Mouse (Mus musculus): ENCODE data around the gene Usp35. TPM values are rescaled to one million over a fixed set of nuclear protein-coding genes. Genes with fewer than 3 reads are reported as not detected.

The Usp35 gene
- polyA plus RNA-seq, 1 experiment from 2014 or later, result 0.14 TPM

DNA sequence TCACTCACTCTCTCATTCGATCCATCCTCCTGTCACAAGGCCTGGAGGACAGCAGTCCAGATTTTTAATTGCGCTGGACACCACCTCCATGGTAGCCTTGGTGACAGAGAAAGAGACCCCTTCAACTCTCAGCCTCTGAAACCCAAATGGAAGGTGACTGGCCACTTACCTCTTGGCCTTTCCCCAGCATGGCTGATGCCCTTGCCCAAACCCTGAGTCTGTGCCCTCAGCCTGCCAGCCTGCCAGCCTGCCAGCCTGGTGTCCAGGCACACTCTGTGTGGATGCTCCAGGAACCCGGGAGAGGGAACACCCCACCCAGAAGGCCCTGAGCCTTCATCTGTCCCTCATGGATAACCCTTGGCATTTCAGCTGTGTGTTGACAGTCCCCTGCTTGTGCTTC is 2.1 kb downstream of the Usp35 start:
- no peak overlapping the region for H3K9ac ChIP-seq (ENCODE audit: low read depth, low read length)
- no peak overlapping the region for H3K27ac ChIP-seq (ENCODE audit: low read length)
- H3K4me2 ChIP-seq (ENCODE audit: low read depth, low read length), result no peak overlapping the region
- no peaks in the 10 kb centered on the region for H3K36me3 ChIP-seq (ENCODE audit: control insufficient read depth, insufficient read depth)
- H3K27me3 ChIP-seq (ENCODE audit: control insufficient read depth, insufficient read depth, low read depth, low read length), result peaks cover 22% of the 10 kb centered on the region
- H3K4me1 ChIP-seq (ENCODE audit: control insufficient read depth, low read depth, low read length), result peaks cover 13% of the 10 kb centered on the region
- H3K9me3 ChIP-seq (replicated peaks; ENCODE audit: control insufficient read depth, low read length), result no peaks in the 10 kb centered on the region
- H3K4me3 ChIP-seq (ENCODE audit: low read depth, low read length), result no peak overlapping the region
- whole genome bisulfite sequencing (ENCODE audit: insufficient replicate concordance), result 69% methylated on average over 3 of the region's 3 CpGs
- ATAC-seq (ENCODE audit: low read depth), result no peak

DNA sequence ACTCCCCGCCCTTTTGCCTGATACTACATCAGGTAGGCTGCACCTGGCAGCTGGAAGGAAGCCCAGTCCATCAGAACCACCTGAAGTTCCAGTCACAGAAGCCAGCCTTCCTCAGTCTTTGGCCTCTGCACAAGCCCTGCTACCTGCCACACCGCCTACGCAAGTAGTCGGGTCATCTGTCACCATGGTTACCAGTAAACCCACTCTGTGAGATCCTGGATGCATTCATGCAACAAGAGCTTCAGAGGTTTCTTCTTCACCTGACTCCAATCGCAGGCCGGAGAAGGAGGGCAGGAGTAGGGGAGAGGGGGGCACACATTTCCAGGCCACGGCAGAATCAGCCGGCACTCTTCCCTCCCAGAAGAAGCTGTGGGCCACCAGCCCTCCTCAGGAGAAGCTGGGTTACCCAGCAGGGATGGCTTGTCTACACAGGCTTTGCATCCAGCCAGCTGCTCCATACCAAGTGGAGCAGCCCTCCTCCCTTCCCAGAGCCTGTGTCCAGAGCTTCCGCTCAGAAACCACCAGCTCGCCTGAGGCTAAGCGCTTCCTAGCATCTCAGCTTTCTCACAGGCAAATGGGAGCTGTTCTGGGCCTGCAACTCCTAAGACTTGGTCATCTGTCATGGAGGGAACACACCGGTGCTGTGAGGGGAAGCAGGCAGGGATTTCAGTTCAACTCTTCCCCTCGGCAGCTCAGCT is 2.8 kb downstream of the Usp35 start:
- Histone ChIP-seq H3K4me1 (ENCODE audit: control insufficient read depth, low read depth, low read length) (peaks cover 13% of the 10 kb centered on the region), H3K27me3 (ENCODE audit: control insufficient read depth, insufficient read depth, low read depth, low read length) (peaks cover 28% of the 10 kb centered on the region), H3K9me3 (replicated peaks; ENCODE audit: control insufficient read depth, low read length) (no peaks in the 10 kb centered on the region), H3K27ac (ENCODE audit: low read length) (no peak overlapping the region), H3K4me2 (ENCODE audit: low read depth, low read length) (no peak overlapping the region), H3K36me3 (ENCODE audit: control insufficient read depth, insufficient read depth) (no peaks in the 10 kb centered on the region), H3K9ac (ENCODE audit: low read depth, low read length) (no peak overlapping the region), H3K4me3 (ENCODE audit: low read depth, low read length) (no peak overlapping the region)
- WGBS (ENCODE audit: insufficient replicate concordance), result 66% methylated on average over 13 of the region's 13 CpGs
- no peak for ATAC-seq (ENCODE audit: low read depth)

DNA sequence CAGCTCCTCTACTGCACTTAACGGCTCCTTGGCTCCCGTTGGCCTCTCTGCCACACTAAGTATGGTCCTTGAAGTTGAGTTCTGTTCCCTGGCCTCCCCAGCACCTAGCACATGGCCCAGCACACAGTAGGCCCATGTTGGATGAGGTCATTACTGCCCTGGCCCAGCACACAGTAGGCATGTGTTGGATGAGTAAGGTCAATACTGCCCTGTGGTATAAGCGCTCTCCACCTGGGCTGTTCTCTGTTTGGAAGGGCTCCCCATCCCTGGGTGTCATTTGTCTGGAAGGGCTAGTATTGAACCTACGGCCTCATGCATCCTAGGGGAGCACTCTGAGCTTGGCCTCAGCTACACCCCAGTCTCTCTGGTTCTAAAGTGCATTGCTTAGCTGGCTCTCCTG is 4.4 kb downstream of the Usp35 start:
- peaks cover 28% of the 10 kb centered on the region for H3K27me3 ChIP-seq (ENCODE audit: control insufficient read depth, insufficient read depth, low read depth, low read length)
- H3K4me3 ChIP-seq (ENCODE audit: low read depth, low read length), result no peak overlapping the region
- 78% methylated on average over 4 of the region's 4 CpGs for WGBS (ENCODE audit: insufficient replicate concordance)

DNA sequence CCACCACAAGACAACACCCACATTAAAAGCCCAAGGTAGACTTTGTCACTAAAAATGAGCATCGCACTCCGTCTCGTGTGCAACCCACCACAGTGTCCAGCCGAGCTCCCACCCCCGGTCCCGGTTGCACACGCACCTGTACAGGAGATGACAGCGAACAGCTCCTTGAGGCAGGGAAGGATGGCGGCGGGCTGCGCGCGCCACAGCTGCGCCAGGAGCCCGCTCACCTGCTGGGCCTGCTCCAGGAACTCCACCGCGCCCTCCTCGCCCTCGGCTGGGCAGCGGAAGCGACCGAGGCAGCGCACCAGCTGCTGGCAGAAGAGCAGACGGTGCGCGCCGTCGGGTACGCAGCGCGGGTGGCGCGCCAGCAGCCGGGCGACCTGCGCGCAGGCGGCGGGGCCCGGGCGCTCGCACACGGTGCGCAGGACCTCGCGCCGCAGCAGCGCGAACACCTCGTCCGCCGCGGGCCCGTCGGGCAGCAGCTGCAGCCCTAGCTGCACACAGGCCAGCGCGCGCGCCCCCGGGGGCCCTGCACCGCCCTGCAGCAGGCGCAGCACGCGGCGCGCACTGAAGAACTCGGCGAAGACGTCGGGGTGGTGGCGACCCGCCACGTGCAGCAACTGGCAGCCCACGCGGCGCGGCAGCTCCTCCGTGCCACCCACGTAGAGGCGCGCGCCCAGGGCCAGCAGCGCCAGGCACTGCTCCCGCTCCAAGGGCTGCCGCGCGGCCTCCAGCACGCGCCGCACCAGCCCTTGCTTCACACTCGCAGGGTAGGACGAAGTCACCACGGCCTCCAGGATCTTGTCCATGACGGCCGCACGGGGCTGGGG is 6.4 kb downstream of the Usp35 start:
- no peak overlapping the region for H3K9ac ChIP-seq (ENCODE audit: low read depth, low read length)
- no peaks in the 10 kb centered on the region for H3K36me3 ChIP-seq (ENCODE audit: control insufficient read depth, insufficient read depth)
- no peaks in the 10 kb centered on the region for H3K4me1 ChIP-seq (ENCODE audit: control insufficient read depth, low read depth, low read length)
- WGBS (ENCODE audit: insufficient replicate concordance), result 14% methylated on average over 84 of the region's 96 CpGs
- no peak overlapping the region for H3K27ac ChIP-seq (ENCODE audit: low read length)
- no peaks in the 10 kb centered on the region for H3K9me3 ChIP-seq (replicated peaks; ENCODE audit: control insufficient read depth, low read length)
- no peak overlapping the region for H3K4me3 ChIP-seq (ENCODE audit: low read depth, low read length)
- no peak for ATAC-seq (ENCODE audit: low read depth)
- H3K4me2 ChIP-seq (ENCODE audit: low read depth, low read length), result no peak overlapping the region
- peaks cover 28% of the 10 kb centered on the region for H3K27me3 ChIP-seq (ENCODE audit: control insufficient read depth, insufficient read depth, low read depth, low read length)

More for the DNA sequence above, 4.4 kb downstream of the Usp35 start:
- peaks cover 6% of the 10 kb centered on the region for H3K4me1 ChIP-seq (ENCODE audit: control insufficient read depth, low read depth, low read length)
- ATAC-seq (ENCODE audit: low read depth), result no peak
- no peak overlapping the region for H3K9ac ChIP-seq (ENCODE audit: low read depth, low read length)
- H3K4me2 ChIP-seq (ENCODE audit: low read depth, low read length), result no peak overlapping the region
- H3K36me3 ChIP-seq (ENCODE audit: control insufficient read depth, insufficient read depth), result no peaks in the 10 kb centered on the region
- no peak overlapping the region for H3K27ac ChIP-seq (ENCODE audit: low read length)
- no peaks in the 10 kb centered on the region for H3K9me3 ChIP-seq (replicated peaks; ENCODE audit: control insufficient read depth, low read length)

DNA sequence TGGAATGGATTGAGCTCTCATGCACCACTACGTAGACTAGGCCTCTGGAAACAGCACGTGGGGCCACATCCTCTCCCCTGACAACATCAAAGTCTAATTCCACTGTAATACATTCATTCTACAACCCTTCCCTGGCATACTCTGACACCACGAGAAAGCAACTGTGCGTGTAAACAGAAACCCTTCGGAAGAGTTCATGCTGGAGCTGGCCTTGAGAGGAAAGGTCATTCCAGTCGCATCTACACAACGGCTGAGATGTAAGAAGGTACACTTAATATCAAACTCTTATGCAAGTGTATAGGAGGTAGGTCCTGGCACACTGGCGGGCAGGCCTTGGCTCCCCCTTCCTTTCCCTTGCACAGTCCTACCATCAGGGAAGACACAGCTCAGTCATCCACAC is 7.5 kb downstream of the Usp35 start:
- no peaks in the 10 kb centered on the region for H3K4me1 ChIP-seq (ENCODE audit: control insufficient read depth, low read depth, low read length)
- H3K36me3 ChIP-seq (ENCODE audit: control insufficient read depth, insufficient read depth), result no peaks in the 10 kb centered on the region
- H3K27ac ChIP-seq (ENCODE audit: low read length), result no peak overlapping the region
- WGBS (ENCODE audit: insufficient replicate concordance), result 74% methylated on average over 8 of the region's 8 CpGs
- peaks cover 28% of the 10 kb centered on the region for H3K27me3 ChIP-seq (ENCODE audit: control insufficient read depth, insufficient read depth, low read depth, low read length)
- no peak overlapping the region for H3K4me3 ChIP-seq (ENCODE audit: low read depth, low read length)
- no peak overlapping the region for H3K9ac ChIP-seq (ENCODE audit: low read depth, low read length)
- H3K9me3 ChIP-seq (replicated peaks; ENCODE audit: control insufficient read depth, low read length), result no peaks in the 10 kb centered on the region
- no peak for ATAC-seq (ENCODE audit: low read depth)
- H3K4me2 ChIP-seq (ENCODE audit: low read depth, low read length), result no peak overlapping the region

DNA sequence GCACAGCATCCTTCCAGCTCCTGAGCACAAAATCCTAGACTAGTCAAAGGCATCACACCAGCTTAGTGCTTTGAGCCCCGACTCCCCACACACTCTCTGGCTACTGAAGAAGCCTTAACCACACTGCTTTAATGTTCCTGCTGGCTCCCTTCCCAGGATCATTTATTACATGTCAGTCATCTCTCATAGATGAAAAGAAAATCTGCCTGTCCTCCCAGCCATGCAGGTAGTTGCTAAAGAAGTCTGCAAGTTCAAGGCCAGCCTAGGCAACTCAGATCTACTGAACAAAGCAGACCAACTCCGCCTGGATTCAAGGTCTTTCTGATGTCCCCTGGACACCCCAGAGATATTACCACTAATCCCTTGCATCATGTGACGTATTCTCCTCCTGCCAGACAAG is 14.1 kb downstream of the Usp35 start:
- Histone ChIP-seq H3K36me3 (ENCODE audit: control insufficient read depth, insufficient read depth) (no peaks in the 10 kb centered on the region), H3K27ac (ENCODE audit: low read length) (no peak overlapping the region), H3K4me2 (ENCODE audit: low read depth, low read length) (no peak overlapping the region), H3K9me3 (replicated peaks; ENCODE audit: control insufficient read depth, low read length) (no peaks in the 10 kb centered on the region), H3K27me3 (ENCODE audit: control insufficient read depth, insufficient read depth, low read depth, low read length) (no peaks in the 10 kb centered on the region), H3K4me3 (ENCODE audit: low read depth, low read length) (no peak overlapping the region), H3K9ac (ENCODE audit: low read depth, low read length) (no peak overlapping the region), H3K4me1 (ENCODE audit: control insufficient read depth, low read depth, low read length) (no peaks in the 10 kb centered on the region)
- ATAC-seq (ENCODE audit: low read depth), result no peak
- WGBS (ENCODE audit: insufficient replicate concordance), result 60% methylated on average over 3 of the region's 3 CpGs

DNA sequence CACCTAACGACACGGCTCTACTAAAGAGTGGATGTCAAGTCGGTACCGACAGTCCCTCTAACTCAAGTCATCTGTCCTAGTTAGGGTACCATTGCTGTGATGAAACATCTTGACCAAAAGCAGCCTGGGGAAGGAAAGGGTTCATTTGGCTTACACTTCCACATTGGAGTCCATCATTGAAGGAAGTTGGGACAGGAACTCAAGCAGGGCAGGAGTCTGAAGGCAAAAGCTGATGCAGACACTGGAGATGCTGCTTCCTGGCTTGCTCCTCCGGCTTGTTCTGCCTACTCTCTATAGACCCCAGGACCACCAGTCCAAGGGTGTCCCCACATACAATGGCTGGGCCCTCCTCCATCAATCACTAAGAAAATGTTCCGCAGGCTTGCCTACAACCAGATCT is 16.2 kb downstream of the Usp35 start:
- ATAC-seq (ENCODE audit: low read depth), result no peak
- Histone ChIP-seq H3K27ac (ENCODE audit: low read length) (no peak overlapping the region), H3K9me3 (replicated peaks; ENCODE audit: control insufficient read depth, low read length) (no peaks in the 10 kb centered on the region), H3K4me2 (ENCODE audit: low read depth, low read length) (no peak overlapping the region), H3K36me3 (ENCODE audit: control insufficient read depth, insufficient read depth) (no peaks in the 10 kb centered on the region), H3K4me3 (ENCODE audit: low read depth, low read length) (no peak overlapping the region), H3K9ac (ENCODE audit: low read depth, low read length) (no peak overlapping the region), H3K4me1 (ENCODE audit: control insufficient read depth, low read depth, low read length) (no peaks in the 10 kb centered on the region), H3K27me3 (ENCODE audit: control insufficient read depth, insufficient read depth, low read depth, low read length) (no peaks in the 10 kb centered on the region)
- 65% methylated on average over 6 of the region's 6 CpGs for WGBS (ENCODE audit: insufficient replicate concordance)

DNA sequence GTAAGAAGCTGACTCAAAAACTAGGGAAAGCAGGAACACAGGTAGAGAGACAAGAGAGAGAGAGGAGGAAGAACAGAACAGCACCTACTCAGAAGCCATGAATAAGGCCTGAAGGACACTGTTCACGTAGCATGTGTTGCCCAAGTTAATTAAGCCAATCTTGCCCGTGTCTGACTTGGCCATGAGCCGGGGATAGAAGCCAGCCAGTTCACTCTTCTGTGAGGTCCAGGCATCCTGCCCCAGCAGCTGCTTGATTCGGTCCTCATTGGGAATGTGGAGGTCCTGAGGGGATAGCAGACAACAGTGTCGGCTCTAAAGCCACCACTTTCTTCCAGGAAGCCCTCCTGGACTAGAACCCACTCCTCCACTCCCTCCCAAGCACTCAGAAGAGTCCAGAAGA is 17.2 kb downstream of the Usp35 start:
- H3K4me3 ChIP-seq (ENCODE audit: low read depth, low read length), result no peak overlapping the region
- H3K9ac ChIP-seq (ENCODE audit: low read depth, low read length), result no peak overlapping the region
- no peaks in the 10 kb centered on the region for H3K36me3 ChIP-seq (ENCODE audit: control insufficient read depth, insufficient read depth)
- no peaks in the 10 kb centered on the region for H3K27me3 ChIP-seq (ENCODE audit: control insufficient read depth, insufficient read depth, low read depth, low read length)
- no peak overlapping the region for H3K4me2 ChIP-seq (ENCODE audit: low read depth, low read length)
- ATAC-seq (ENCODE audit: low read depth), result no peak
- no peaks in the 10 kb centered on the region for H3K4me1 ChIP-seq (ENCODE audit: control insufficient read depth, low read depth, low read length)
- WGBS (ENCODE audit: insufficient replicate concordance), result 51% methylated on average over 5 of the region's 5 CpGs
- no peaks in the 10 kb centered on the region for H3K9me3 ChIP-seq (replicated peaks; ENCODE audit: control insufficient read depth, low read length)
- no peak overlapping the region for H3K27ac ChIP-seq (ENCODE audit: low read length)

DNA sequence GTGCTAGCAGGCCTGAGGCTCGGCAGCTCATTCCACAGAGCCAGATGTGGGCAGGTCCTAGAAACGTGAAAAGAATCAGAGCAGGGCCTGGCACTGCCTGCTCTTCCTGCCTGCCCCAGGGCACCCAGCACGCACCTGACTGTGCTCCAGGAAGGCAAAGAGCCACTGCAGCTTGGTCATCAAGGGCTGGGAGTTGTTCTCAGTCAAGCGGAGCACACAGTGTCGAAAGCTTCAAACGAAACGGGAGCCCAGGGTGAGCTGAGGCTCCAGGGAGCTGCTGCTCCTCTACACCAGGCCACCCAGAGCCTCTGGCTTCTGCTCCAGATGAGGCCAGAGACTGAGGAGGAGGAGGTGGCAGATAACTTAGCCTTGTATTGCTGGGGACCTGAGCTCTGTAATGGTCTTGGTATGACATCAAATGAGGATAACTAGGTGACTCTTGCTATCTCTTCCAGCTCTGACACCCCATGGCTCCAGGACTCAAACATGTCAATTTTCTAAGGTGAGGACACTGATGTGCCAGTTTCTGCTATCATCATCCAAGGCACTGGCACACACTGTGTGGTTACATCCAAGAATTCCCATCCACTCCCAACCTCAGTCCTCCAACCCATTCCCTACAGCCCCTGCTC is 18.3 kb downstream of the Usp35 start:
- 62% methylated on average over 7 of the region's 7 CpGs for WGBS (ENCODE audit: insufficient replicate concordance)
- no peaks in the 10 kb centered on the region for H3K36me3 ChIP-seq (ENCODE audit: control insufficient read depth, insufficient read depth)
- no peak for ATAC-seq (ENCODE audit: low read depth)

More for the DNA sequence above, 18.3 kb downstream of the Usp35 start:
- no peaks in the 10 kb centered on the region for H3K4me1 ChIP-seq (ENCODE audit: control insufficient read depth, low read depth, low read length)
- no peak overlapping the region for H3K9ac ChIP-seq (ENCODE audit: low read depth, low read length)
- H3K9me3 ChIP-seq (replicated peaks; ENCODE audit: control insufficient read depth, low read length), result no peaks in the 10 kb centered on the region
- H3K27me3 ChIP-seq (ENCODE audit: control insufficient read depth, insufficient read depth, low read depth, low read length), result no peaks in the 10 kb centered on the region
- no peak overlapping the region for H3K4me2 ChIP-seq (ENCODE audit: low read depth, low read length)
- H3K4me3 ChIP-seq (ENCODE audit: low read depth, low read length), result no peak overlapping the region
- H3K27ac ChIP-seq (ENCODE audit: low read length), result no peak overlapping the region
